Mouse (Mus musculus) liver, adult 2 months (tissue): Measurements from ENCODE around the gene Enc1.

ENCODE experiments used
- CTCF ChIP-seq: fragments of 200-500 bp; IDR thresholded peaks from 2 replicates; pipeline ENCODE4 v1.5.1; 2011; ENCODE audit warnings: low read depth, low read length, control low read depth
- POLR2A ChIP-seq: fragments of 200-500 bp; IDR thresholded peaks from 2 replicates; pipeline ENCODE4 v1.6.1; 2011; ENCODE audit warnings: low read length, control low read depth; ENCODE audit not compliant: insufficient read depth; ENCODE audit errors: extremely low read depth

DNA sequence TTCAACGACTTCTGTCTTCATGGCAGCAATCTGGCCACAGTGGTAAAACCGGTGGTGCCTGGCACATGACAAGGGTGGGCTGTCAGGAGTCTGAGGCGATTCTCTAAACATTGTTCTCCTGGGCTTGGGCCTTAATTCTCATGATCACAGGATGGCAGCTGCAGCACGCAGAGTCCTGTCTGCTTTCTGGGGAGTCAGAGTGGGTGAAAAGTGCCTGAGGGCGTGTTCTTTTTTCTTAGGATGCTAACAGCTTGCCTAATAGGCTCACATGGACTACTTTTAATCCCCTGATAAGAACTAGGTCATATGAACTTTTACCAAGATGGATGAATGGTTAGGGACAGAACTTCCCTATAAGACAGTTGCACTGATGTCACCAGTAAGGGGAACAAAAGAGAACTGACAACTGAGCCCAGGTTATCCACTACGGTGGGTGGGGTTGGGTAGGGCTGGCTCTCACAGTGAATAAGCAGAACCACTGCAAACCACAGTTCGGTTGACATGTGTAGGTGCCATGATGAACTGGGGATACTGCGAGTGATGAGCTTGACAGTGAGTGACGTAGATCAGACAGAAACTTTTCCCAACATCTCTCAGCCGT is 13.8 kb downstream of the Enc1 start:
- no peak for TF ChIP-seq CTCF
- no peak for TF ChIP-seq POLR2A
